In genomic region chr15:103239130-103239684, GRCm38 (mm10) we compare ENCODE assay signal across 8 mouse cellular contexts. TPM values are rescaled to one million over a fixed set of nuclear protein-coding genes. Genes with fewer than 3 reads are reported as not detected.
DNase-seq lines count a peak whose midpoint lies in the region; ATAC-seq lines count a peak whose summit lies in the region.

No protein-coding gene starts in this region.

- peak overlapping the region; percentile 57 for H3K4me2 ChIP-seq in intestine, embryonic 15.5 days (replicated peaks)

- 0% methylated on average over 26 of the region's 26 CpGs for WGBS in intestine, embryonic 15.5 days

- no peaks in the 10 kb centered on the region for H3K27me3 ChIP-seq in intestine, embryonic 15.5 days (replicated peaks)

- peaks cover 15% of the 10 kb centered on the region; the same call in 1 of the 2 replicates for H3K36me3 ChIP-seq in intestine, embryonic 15.5 days

- ATAC-seq in intestine, embryonic 15.5 days: peak; percentile 92
- ATAC-seq in megakaryocyte-erythroid progenitor cell, adult 5-6 weeks (replicated peaks; ENCODE audit: low FRiP score, low TSS enrichment, poor library complexity, severe bottlenecking): peak; percentile 79

- DNase-seq in adrenal gland, adult 8-10 months: peak; percentile 93
- DNase-seq in embryo, embryonic 11.5 days (ENCODE audit: low read depth, low spot score): peak; percentile 93
- peak; percentile 93 for DNase-seq in gastrocnemius, postnatal 25 days
- peak; percentile 97 to 98 for DNase-seq in left cerebral cortex, postnatal 14 days (ENCODE audit: low spot score in 2 of 2)
- peak; percentile 93 for DNase-seq in right cerebral cortex, postnatal 25 days
- DNase-seq in urinary bladder, postnatal 36 days (ENCODE audit: low spot score in 2 of 2): peak; percentile 85 to 93

- intact Hi-C loops in left cerebral cortex, postnatal 14 days (cut with DNase I): no loop called here

- peaks cover 12% of the 10 kb centered on the region; the same call in 1 of the 2 replicates for H3K4me1 ChIP-seq in intestine, embryonic 15.5 days (replicated peaks)

- H3K9ac ChIP-seq in intestine, embryonic 15.5 days: peak overlapping the region; percentile 49

- peak overlapping the region; percentile 54 for H3K4me3 ChIP-seq in intestine, embryonic 15.5 days (replicated peaks)

- H3K27ac ChIP-seq in intestine, embryonic 15.5 days: peak overlapping the region; percentile 94

- no peaks in the 10 kb centered on the region for H3K9me3 ChIP-seq in intestine, embryonic 15.5 days

RNA-seq across cellular contexts. Expression of gene Cbx5, which starts 0.4 kb away (rescaled TPM):
- 100 to 1,000 TPM in 1 of 4 experiments, 10 to 100 TPM in 3; 74.3 to 104 (median 93.3) TPM for total RNA-seq in adrenal gland, adult 8-10 months (2022)
- 10 to 100 TPM; 29.0 to 29.6 TPM for total RNA-seq in gastrocnemius, postnatal 25 days (2021)
- polyA plus RNA-seq in intestine, embryonic 15.5 days (2015; fragmentation: Nextera tagmentation; extraction: Ambion mirVana): 86.7 and 98.0 TPM in 2 replicates
- total RNA-seq in left cerebral cortex, postnatal 14 days (2021): 100 to 1,000 TPM; 152 to 162 TPM
- total RNA-seq in megakaryocyte-erythroid progenitor cell, adult 5-6 weeks (2014; fragmentation: Nextera tagmentation): 151 and 165 TPM in 2 replicates
- total RNA-seq in megakaryocyte-erythroid progenitor cell, adult 5-6 weeks (2017): 183 and 300 TPM in 2 replicates

RNA-seq across cellular contexts. Expression of gene Hnrnpa1, which starts 1.0 kb away (rescaled TPM):
- 100 to 1,000 TPM; 151 to 278 (median 211) TPM for total RNA-seq in adrenal gland, adult 8-10 months (2022)
- 10 to 100 TPM; 82.8 to 89.0 TPM for total RNA-seq in gastrocnemius, postnatal 25 days (2021)
- 652 and 741 TPM in 2 replicates for polyA plus RNA-seq in intestine, embryonic 15.5 days (2015; fragmentation: Nextera tagmentation; extraction: Ambion mirVana)
- 100 to 1,000 TPM; 236 to 247 TPM for total RNA-seq in left cerebral cortex, postnatal 14 days (2021)
- total RNA-seq in megakaryocyte-erythroid progenitor cell, adult 5-6 weeks (2014; fragmentation: Nextera tagmentation): 845 and 937 TPM in 2 replicates
- 2,161 and 2,727 TPM in 2 replicates for total RNA-seq in megakaryocyte-erythroid progenitor cell, adult 5-6 weeks (2017)

RNA-seq across cellular contexts. Expression of gene Nfe2, which starts 19.0 kb away (rescaled TPM):
- under 1 TPM in 3 of 4 experiments, not detected in 1; 0.24 to 0.44 (median 0.37) TPM for total RNA-seq in adrenal gland, adult 8-10 months (2022)
- not detected for total RNA-seq in gastrocnemius, postnatal 25 days (2021)
- polyA plus RNA-seq in intestine, embryonic 15.5 days (2015; fragmentation: Nextera tagmentation; extraction: Ambion mirVana): 3.5 and 4.9 TPM in 2 replicates
- not detected for total RNA-seq in left cerebral cortex, postnatal 14 days (2021)
- 145 and 147 TPM in 2 replicates for total RNA-seq in megakaryocyte-erythroid progenitor cell, adult 5-6 weeks (2014; fragmentation: Nextera tagmentation)
- 124 and 142 TPM in 2 replicates for total RNA-seq in megakaryocyte-erythroid progenitor cell, adult 5-6 weeks (2017)

RNA-seq across cellular contexts. Expression of gene Copz1, which starts 33.3 kb away (rescaled TPM):
- total RNA-seq in adrenal gland, adult 8-10 months (2022): 100 to 1,000 TPM; 156 to 167 (median 161) TPM
- 10 to 100 TPM; 31.4 to 32.3 TPM for total RNA-seq in gastrocnemius, postnatal 25 days (2021)
- 259 and 262 TPM in 2 replicates for polyA plus RNA-seq in intestine, embryonic 15.5 days (2015; fragmentation: Nextera tagmentation; extraction: Ambion mirVana)
- 100 to 1,000 TPM; 107 to 114 TPM for total RNA-seq in left cerebral cortex, postnatal 14 days (2021)
- total RNA-seq in megakaryocyte-erythroid progenitor cell, adult 5-6 weeks (2014; fragmentation: Nextera tagmentation): 218 and 249 TPM in 2 replicates
- total RNA-seq in megakaryocyte-erythroid progenitor cell, adult 5-6 weeks (2017): 53.9 and 91.2 TPM in 2 replicates

Comparison
In these comparisons a context has a peak if more than half of its experiments do, and no peak if none do; other contexts are left out.
1. Peak in every context shown above with its lines: DNase-seq, ATAC-seq, H3K4me3 ChIP-seq and H3K27ac ChIP-seq.
2. RNA of gene Nfe2, which starts 19.0 kb away (total RNA-seq): 124 to 147 TPM in megakaryocyte-erythroid progenitor cell, adult 5-6 weeks; 0.24 to 0.44 TPM in adrenal gland, adult 8-10 months, not detected in left cerebral cortex, postnatal 14 days and not detected in gastrocnemius, postnatal 25 days; every median in the first group is over 10 times any median in the second.